Mouse (Mus musculus): ENCODE measurements around the gene Hip1. TPM values are rescaled to one million over a fixed set of nuclear protein-coding genes. Genes with fewer than 3 reads are reported as not detected.

The Hip1 gene
- total RNA-seq, 2 experiments from 2014 or later: 44.4 TPM

DNA sequence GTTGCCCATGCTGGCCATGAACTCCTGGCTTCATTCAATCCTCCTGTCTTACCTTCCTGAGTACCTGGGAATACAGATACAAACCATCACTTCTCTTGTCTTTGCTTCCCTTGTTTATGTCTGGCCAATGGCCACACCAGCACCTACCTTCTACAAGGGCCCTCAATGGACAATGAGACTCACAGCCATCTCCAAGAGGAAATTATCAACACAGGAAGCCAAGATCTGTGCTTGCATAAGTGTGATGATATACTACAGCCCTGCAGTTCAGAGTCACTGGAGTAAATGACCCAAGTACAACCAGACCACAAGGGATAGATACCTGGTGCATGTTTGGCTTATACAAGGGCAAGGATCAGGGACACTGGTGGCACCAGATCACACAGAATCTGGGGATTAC is 9.1 kb downstream of the Hip1 start:
- DNase-seq (ENCODE audit: low spot score in 2 of 2): no peak

GRCm38 (mm10) chr5:135533431-135533830 is 11.5 kb downstream of the Hip1 start:
- DNase-seq (ENCODE audit: low spot score in 2 of 2): no peak

DNA sequence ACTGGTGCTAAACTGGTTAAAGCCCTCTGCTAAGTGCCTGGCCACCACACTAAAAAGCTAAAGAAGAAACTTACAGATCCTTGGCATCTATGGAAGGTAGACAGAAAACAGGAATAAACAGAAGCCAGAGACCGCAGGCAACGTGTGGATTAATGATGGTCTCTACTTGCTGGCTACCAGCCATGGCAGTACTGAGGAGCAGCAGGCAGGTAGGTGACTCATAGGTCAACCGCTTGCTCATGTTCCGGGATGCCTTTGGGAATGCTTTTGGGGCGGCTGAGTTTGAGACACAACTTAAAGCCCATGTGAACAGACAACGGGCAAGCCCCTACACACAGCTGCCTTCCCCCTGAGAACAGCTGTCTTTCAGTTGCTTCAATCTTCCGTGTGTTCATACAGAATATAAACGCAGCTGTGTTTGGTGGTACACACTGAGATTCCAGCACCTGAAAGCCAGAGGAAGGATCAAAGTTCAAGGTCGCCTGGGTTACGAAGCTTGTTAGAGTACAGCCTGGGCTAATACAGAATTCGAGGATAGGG is 13.5 kb downstream of the Hip1 start:
- no peak for DNase-seq (ENCODE audit: low spot score in 2 of 2)

DNA sequence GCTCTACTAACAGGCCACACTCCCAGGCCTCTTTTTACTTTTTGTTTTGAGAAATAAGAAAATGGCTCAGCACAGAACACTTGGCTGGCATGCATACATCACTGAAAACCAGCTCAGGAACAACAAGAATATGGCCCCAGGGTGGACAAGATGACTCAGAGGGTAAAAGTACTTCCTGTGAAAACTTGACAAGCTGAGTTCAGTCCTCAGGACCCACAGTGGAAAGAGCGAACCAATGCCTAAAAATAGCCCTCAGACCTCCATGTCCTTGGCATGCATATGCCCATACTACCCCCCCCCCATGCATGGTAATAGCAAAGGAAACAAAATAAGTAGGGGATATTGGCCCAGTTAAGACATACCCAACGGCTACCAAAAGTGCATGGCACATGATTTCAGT is 15.0 kb downstream of the Hip1 start:
- no peak for DNase-seq (ENCODE audit: low spot score in 2 of 2)

DNA sequence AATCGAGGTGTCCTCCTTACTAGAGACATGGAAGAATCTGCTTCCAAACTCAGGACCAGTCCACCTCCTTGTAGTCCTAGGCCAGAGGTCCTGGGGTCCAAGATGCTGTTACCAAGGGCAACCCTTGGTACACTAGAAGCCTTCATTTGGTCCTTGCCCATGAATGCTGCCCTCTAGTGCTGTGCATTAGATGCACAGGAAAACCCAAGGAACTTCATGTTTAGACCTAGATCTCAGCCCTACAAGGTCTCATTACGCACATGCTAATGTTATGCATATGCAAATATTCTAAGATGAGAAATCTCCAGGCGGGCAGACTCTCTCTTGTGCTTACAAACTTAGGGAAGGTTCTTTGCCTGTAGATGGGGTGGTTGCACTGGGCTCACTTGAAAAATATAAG is 15.6 kb downstream of the Hip1 start:
- no peak for DNase-seq (ENCODE audit: low spot score in 2 of 2)

GRCm38 (mm10) chr5:135527986-135528385 is 16.9 kb downstream of the Hip1 start:
- DNase-seq (ENCODE audit: low spot score in 2 of 2): no peak

- no peak for DNase-seq (ENCODE audit: low spot score in 2 of 2)
Measured at GRCm38 (mm10) chr5:135524660-135525560, 20.0 kb downstream of the Hip1 start.

DNA sequence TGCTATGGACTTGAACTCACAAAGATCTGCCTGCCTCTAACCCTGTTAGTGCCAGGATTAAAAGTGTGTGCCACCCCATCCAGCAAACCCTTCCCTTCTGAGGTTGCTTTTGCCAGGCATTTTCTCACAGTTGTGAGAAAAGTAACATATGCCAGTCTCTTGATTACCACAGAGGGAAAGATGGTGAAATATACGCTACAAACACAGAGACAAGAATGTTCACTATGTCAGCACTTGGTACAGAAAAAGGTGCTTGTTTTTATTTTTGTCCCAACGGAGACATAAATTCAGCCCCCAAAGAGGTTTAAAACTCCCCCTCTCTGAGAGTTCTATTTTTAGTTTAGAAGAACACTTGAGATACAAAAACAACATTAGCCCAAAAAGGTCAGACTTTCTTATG is 20.8 kb downstream of the Hip1 start:
- DNase-seq (ENCODE audit: low spot score in 2 of 2): no peak

DNA sequence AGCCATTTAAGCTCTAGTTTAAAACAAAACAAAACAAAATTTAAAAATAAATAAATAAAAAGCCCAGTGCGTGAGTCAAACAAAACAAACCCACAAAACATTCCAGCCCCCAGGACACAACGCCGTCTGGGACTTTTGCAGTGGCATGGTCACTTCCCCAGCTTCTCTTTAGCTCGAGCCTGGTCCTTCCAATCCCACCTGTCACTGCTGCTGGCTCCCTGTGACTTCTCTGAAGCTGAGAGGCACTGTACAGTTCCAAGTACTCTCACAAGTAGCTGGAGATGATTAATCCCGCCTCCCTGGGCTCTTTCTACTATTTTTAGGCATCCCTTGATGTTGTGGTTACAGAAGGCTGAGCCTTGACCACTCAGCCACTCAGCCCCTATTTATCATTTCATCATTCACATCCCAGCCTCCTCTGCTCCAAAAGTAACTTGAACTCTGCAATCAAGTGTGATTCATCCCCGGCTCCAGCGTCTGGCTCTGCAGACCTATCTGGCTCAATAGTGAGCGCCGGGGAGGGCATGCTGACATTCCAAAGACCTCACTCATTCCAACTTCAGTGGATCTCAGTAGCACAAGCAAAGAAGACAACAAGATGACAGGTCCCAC is 22.7 kb downstream of the Hip1 start:
- DNase-seq (ENCODE audit: low spot score in 2 of 2): peak in 1 of 2 experiments; percentile 29

- DNase-seq (ENCODE audit: low spot score in 2 of 2): no peak
Measured at GRCm38 (mm10) chr5:135517348-135517883, 27.5 kb downstream of the Hip1 start.

DNA sequence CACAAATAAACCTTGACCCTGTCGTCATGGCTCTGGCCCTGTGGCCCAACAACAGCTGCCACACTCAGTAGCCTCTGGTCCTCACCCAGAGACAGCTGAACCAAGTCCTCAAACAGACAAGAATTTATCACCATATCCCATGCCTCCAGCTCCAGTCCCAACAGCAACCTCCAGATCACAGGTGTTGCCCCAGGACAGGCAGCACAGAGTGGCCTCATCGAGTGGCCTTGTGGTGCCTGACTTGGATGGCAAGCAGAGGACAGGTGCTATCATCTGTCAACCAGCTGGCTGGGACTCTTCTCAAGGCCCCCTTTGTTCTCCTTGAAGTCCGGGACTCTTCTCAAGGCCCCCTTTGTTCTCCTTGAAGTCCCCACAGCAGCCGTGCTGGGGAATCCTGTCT is 31.8 kb downstream of the Hip1 start:
- no peak for DNase-seq (ENCODE audit: low spot score in 2 of 2)

DNA sequence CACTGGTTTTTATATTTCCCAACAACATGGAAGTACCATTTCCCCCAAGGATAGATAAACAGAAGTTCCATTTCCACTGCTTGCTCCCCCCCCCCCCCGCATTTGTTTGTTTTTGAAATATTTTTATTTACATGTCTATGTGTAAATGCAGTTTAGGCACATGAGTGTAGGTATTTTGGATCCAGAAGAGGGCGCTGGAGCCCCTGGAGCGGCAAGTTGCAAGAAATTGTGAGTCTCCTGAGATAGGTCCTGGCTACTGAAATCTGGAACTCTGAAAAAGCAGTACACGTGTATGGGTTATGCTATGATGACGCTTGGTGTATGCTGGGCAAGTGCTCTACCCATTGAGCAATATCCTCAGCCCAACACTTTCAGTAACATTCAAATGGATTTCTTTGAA is 33.8 kb downstream of the Hip1 start:
- DNase-seq (ENCODE audit: low spot score in 2 of 2): no peak

- DNase-seq (ENCODE audit: low spot score in 2 of 2): no peak
Measured at GRCm38 (mm10) chr5:135508284-135508683, 36.6 kb downstream of the Hip1 start.

GRCm38 (mm10) chr5:135507561-135508273 is 37.2 kb downstream of the Hip1 start:
- no peak for DNase-seq (ENCODE audit: low spot score in 2 of 2)

GRCm38 (mm10) chr5:135505442-135505841 is 39.5 kb downstream of the Hip1 start:
- no peak for DNase-seq (ENCODE audit: low spot score in 2 of 2)

GRCm38 (mm10) chr5:135502931-135503330 is 42.0 kb downstream of the Hip1 start:
- no peak for DNase-seq (ENCODE audit: low spot score in 2 of 2)

DNA sequence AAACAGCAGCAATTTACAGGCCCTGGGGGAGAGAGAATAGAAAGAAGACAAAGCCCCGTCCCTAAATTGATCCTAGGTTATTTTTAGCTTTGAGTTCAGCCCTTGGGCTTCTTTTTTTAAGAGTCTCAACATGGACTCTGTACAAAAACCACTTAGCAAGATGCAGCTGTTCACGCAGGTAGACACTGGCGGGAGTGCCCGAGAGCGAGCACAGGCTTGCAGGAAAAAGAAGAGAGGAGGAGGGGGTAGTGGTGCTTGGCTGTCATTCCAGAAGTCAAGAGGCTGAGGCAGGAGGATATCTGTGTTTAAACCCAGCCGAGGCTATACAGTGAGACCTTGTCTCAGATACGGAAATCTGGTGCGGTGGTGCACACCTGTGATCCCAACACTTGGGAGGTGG is 42.9 kb downstream of the Hip1 start:
- DNase-seq (ENCODE audit: low spot score in 2 of 2): no peak

DNA sequence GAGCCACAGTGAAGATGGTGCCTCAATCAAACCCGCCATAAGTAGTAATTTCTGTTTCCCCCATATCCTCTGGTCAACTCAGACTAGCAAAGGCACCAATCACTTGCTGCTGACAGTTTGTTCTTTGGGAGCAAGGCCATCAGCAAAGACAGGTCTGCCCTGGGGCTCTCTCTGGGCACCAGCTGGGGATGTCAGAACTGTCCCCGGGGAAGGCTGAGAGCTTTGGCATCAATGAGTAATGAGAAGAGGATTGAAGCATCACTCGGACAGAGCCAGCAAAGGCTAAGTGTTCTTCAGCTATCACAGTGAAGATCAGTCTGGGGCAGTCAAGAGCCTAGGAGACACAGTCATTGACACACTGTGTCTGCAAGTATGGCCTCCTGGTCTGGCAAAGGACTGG is 46.0 kb downstream of the Hip1 start:
- no peak for DNase-seq (ENCODE audit: low spot score in 2 of 2)

GRCm38 (mm10) chr5:135497347-135497955 is 47.5 kb downstream of the Hip1 start:
- no peak for DNase-seq (ENCODE audit: low spot score in 2 of 2)

GRCm38 (mm10) chr5:135496489-135496888 is 48.4 kb downstream of the Hip1 start:
- no peak for DNase-seq (ENCODE audit: low spot score in 2 of 2)

- no peak for DNase-seq (ENCODE audit: low spot score in 2 of 2)
Measured at GRCm38 (mm10) chr5:135495471-135495870, 49.4 kb downstream of the Hip1 start.
